ENCODE assay signal across 37 mouse cellular contexts in genomic region chr11:89046021-89046420, GRCm38 (mm10). TPM values are rescaled to one million over a fixed set of nuclear protein-coding genes. Genes with fewer than 3 reads are reported as not detected.
"Had no signal": no experiment of that assay in that cellular context is flagged by ENCODE, and none has a peak within 500 bp of the region (broad histone marks: within the 10 kb centered on the region; RNA-seq: fewer than 3 reads in every experiment).

No protein-coding gene starts in this region.

- H3K27ac ChIP-seq: heart, adult 2 months; heart, embryonic 13.5 days; heart, embryonic 15.5 days; hindbrain, embryonic 13.5 days; hindbrain, embryonic 15.5 days; hindbrain, postnatal 0 days; kidney, embryonic 15.5 days; kidney, postnatal 0 days; left cerebral cortex, adult 2 months; limb, embryonic 10.5 days; limb, embryonic 12.5 days; liver, embryonic 12.5 days; liver, embryonic 14.5 days had no signal

- H3K4me2 ChIP-seq: heart, embryonic 11.5 days; heart, embryonic 13.5 days; heart, embryonic 15.5 days; hindbrain, embryonic 13.5 days; hindbrain, embryonic 15.5 days; kidney, embryonic 15.5 days; limb, embryonic 12.5 days; liver, embryonic 12.5 days had no signal

- H3K4me1 ChIP-seq: heart, embryonic 13.5 days; heart, embryonic 15.5 days; hindbrain, embryonic 13.5 days; hindbrain, embryonic 15.5 days; kidney, embryonic 15.5 days; limb, embryonic 10.5 days; limb, embryonic 12.5 days; liver, embryonic 12.5 days had no signal

- H3K9me3 ChIP-seq: heart, embryonic 15.5 days; hindbrain, embryonic 13.5 days; hindbrain, embryonic 15.5 days; limb, embryonic 10.5 days; liver, embryonic 12.5 days had no signal

- H3K4me3 ChIP-seq: heart, adult 2 months; heart, embryonic 13.5 days; heart, embryonic 15.5 days; hindbrain, embryonic 13.5 days; hindbrain, embryonic 15.5 days; kidney, embryonic 15.5 days; left cerebral cortex, adult 2 months; limb, embryonic 10.5 days; limb, embryonic 12.5 days; liver, embryonic 12.5 days had no signal

- ATAC-seq: hindbrain, postnatal 0 days; intestine, embryonic 16.5 days; liver, embryonic 12.5 days had no signal

- H3K27me3 ChIP-seq: heart, embryonic 13.5 days; heart, embryonic 15.5 days; hindbrain, embryonic 13.5 days; hindbrain, embryonic 15.5 days; kidney, embryonic 15.5 days; limb, embryonic 12.5 days; liver, embryonic 12.5 days had no signal

- DNase-seq: gastrocnemius, postnatal 14 days; gastrocnemius, postnatal 36 days; heart, adult 11 months; heart, adult 2 months; heart, postnatal 14 days; heart, postnatal 36 days; kidney, adult 11 months; kidney, adult 2 months; kidney, adult 9 months; kidney, postnatal 14 days; kidney, postnatal 36 days; layer of hippocampus, adult 9-11 months; liver had no signal

- H3K9ac ChIP-seq: heart, embryonic 13.5 days; heart, embryonic 15.5 days; hindbrain, embryonic 13.5 days; hindbrain, embryonic 15.5 days; kidney, embryonic 15.5 days; limb, embryonic 12.5 days; liver, embryonic 12.5 days; liver, embryonic 14.5 days had no signal

RNA-seq across cellular contexts. Expression of gene Gm525, which starts 27.6 kb away (rescaled TPM):
- total RNA-seq: gastrocnemius, adult 18-20 months; gastrocnemius, adult 8-10 months; gastrocnemius, postnatal 14 days; gastrocnemius, postnatal 36 days; heart, adult 2 months; heart, postnatal 14 days; heart, postnatal 36 days; hematopoietic stem cell, adult 5-6 weeks; hindbrain, postnatal 0 days; layer of hippocampus, adult 18-20 months; layer of hippocampus, adult 8-10 months; layer of hippocampus, postnatal 14 days; left cerebral cortex, postnatal 14 days; left cerebral cortex, postnatal 36 days had no signal
- polyA plus RNA-seq: heart, embryonic 11.5 days; heart, embryonic 13.5 days; heart, postnatal 0 days; hindbrain, embryonic 11.5 days; hindbrain, embryonic 13.5 days; hindbrain, embryonic 15.5 days; kidney, embryonic 15.5 days; limb, embryonic 10.5 days; liver, embryonic 12.5 days; liver, embryonic 14.5 days had no signal
